Mouse (Mus musculus) limb, embryonic 13.5 days (tissue): ENCODE data around the gene Mpdz. TPM values are rescaled to one million over a fixed set of nuclear protein-coding genes. Genes with fewer than 3 reads are reported as not detected.

Source experiments
- ATAC-seq: fragments of 200-750 bp; cut with Nextera tagmentation; 2 replicates; pipeline ENCODE4 v1.8.0; 2017; ENCODE audit warnings: low read depth, moderate number of reproducible peaks, moderate TSS enrichment; ENCODE audit not compliant: low FRiP score
- H3K27ac ChIP-seq: fragments of 300-500 bp; sonication (generic); 2 replicates; pipeline ENCODE4 v1.5.1; 2015; ENCODE audit warnings: inconsistent platforms, mild to moderate bottlenecking, moderate library complexity
- H3K27me3 ChIP-seq: fragments of 300-500 bp; sonication (generic); 2 replicates; pipeline ENCODE4 v1.6.1; 2015; ENCODE audit warnings: mild to moderate bottlenecking, inconsistent platforms
- H3K36me3 ChIP-seq: fragments of 300-500 bp; sonication (generic); 2 replicates; pipeline ENCODE4 v1.6.1; 2015; ENCODE audit warnings: inconsistent platforms, mild to moderate bottlenecking, moderate library complexity
- H3K4me1 ChIP-seq: fragments of 300-500 bp; sonication (generic); 2 replicates; pipeline ENCODE4 v1.6.1; 2015; ENCODE audit warnings: inconsistent platforms
- H3K4me2 ChIP-seq: fragments of 300-500 bp; sonication (generic); replicated peaks from 2 replicates; pipeline ENCODE4 v1.6.1; 2015; ENCODE audit warnings: inconsistent platforms, mild to moderate bottlenecking, moderate library complexity
- H3K4me3 ChIP-seq: fragments of 300-500 bp; sonication (generic); 2 replicates; pipeline ENCODE4 v1.5.1; 2015; ENCODE audit warnings: moderate library complexity, mild to moderate bottlenecking, inconsistent platforms
- H3K9ac ChIP-seq: fragments of 300-500 bp; sonication (generic); 2 replicates; pipeline ENCODE4 v1.6.1; 2015; ENCODE audit warnings: mild to moderate bottlenecking, inconsistent platforms
- H3K9me3 ChIP-seq: fragments of 300-500 bp; sonication (generic); 2 replicates; pipeline ENCODE4 v1.6.1; 2016; ENCODE audit warnings: inconsistent platforms
- WGBS: fragments of 180-500 bp; shearing (Covaris S2); methylation state at CpG from one replicate; pipeline ENCODE4 v1.1.7; 2015; 5-methylcytosine and 5-hydroxymethylcytosine counted together
- polyA plus RNA-seq: library from polyadenylated mRNA; unstranded; fragments of >200 nt; fragmentation: Nextera tagmentation; extraction: Ambion mirVana; gene quantifications from 2 replicates; pipeline ENCODE4 v1.2.1, GENCODE M21; 2015

Gene Mpdz
- polyA plus RNA-seq, 1 experiment from 2014 or later, result 45.5 TPM

- no peak for ATAC-seq
- Histone ChIP-seq H3K27me3 (no peaks in the 10 kb centered on the region), H3K4me1 (peaks cover 21% of the 10 kb centered on the region), H3K4me2 (no peak overlapping the region; the same call in 1 of the 2 replicates), H3K27ac (no peak overlapping the region), H3K36me3 (no peaks in the 10 kb centered on the region), H3K4me3 (no peak overlapping the region), H3K9ac (no peak overlapping the region), H3K9me3 (no peaks in the 10 kb centered on the region)
- whole genome bisulfite sequencing, result 86% methylated on average over 5 of the region's 5 CpGs
Measured at GRCm38 (mm10) chr4:81443566-81443965, 951 bp upstream of the Mpdz start.

DNA sequence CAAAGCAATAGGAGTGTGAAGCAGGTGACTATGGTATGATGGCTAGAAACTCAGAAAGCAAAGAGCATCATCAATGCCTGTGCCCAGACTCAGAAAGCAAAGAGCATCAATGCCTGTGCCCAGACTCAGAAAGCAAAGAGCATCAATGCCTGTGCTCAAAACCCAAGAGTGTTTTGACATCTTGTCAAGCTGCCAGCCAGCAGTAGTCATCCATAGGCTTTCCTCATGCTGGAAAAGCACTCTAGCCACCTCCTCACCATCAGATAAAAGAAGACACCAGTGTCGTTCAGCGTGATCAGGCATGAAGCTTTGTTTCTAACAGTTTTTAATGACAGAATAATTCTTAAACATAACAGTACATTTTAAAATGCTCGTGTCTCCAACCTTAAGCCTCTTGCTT is 8.7 kb downstream of the Mpdz start:
- ATAC-seq, result no peak
- WGBS, result 91% methylated on average over 3 of the region's 3 CpGs

GRCm38 (mm10) chr4:81430826-81431225 is 11.8 kb downstream of the Mpdz start:
- H3K27ac ChIP-seq, result no peak overlapping the region
- H3K4me1 ChIP-seq, result peaks cover 6% of the 10 kb centered on the region; the same call in 1 of the 2 replicates
- no peak overlapping the region for H3K9ac ChIP-seq
- H3K4me3 ChIP-seq, result no peak overlapping the region
- H3K36me3 ChIP-seq, result peaks cover 12% of the 10 kb centered on the region; the same call in 1 of the 2 replicates
- no peaks in the 10 kb centered on the region for H3K9me3 ChIP-seq
- H3K27me3 ChIP-seq, result no peaks in the 10 kb centered on the region
- ATAC-seq, result no peak
- 80% methylated on average over 4 of the region's 4 CpGs for WGBS
- H3K4me2 ChIP-seq, result no peak overlapping the region

More for the DNA sequence above, 8.7 kb downstream of the Mpdz start:
- Histone ChIP-seq H3K27ac (no peak overlapping the region), H3K36me3 (0 out of 2 replicates have a peak, but pooled peaks cover 4% of the 10 kb centered on the region), H3K9ac (no peak overlapping the region), H3K4me3 (no peak overlapping the region), H3K4me2 (no peak overlapping the region), H3K27me3 (no peaks in the 10 kb centered on the region), H3K9me3 (no peaks in the 10 kb centered on the region), H3K4me1 (peaks cover 6% of the 10 kb centered on the region; the same call in 1 of the 2 replicates)

DNA sequence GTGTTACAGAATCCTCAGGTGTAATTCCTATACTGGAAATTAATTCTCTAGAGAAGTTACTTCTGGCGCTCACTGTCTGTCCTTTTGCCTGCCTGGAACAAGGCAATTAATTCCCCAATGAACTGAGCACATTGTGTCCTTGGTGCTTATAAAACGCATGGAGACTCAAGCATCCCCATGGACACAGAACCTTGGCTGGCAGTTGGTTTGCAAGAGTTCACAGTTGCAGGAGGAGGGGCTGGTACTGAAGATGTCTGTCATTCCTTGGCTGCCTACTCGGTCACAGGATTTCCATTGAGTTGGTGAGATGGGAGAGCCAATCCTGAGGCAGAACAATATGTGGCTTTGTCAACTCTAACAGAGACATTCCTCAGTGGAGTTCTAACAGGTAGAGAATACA is 12.5 kb downstream of the Mpdz start:
- Histone ChIP-seq H3K27me3 (no peaks in the 10 kb centered on the region), H3K36me3 (peaks cover 12% of the 10 kb centered on the region; the same call in 1 of the 2 replicates), H3K9ac (no peak overlapping the region), H3K4me1 (peaks cover 6% of the 10 kb centered on the region; the same call in 1 of the 2 replicates), H3K4me3 (no peak overlapping the region), H3K9me3 (no peaks in the 10 kb centered on the region), H3K27ac (peak overlapping the region; percentile 28; the same call in 1 of the 2 replicates), H3K4me2 (no peak overlapping the region)
- ATAC-seq, result no peak
- 70% methylated on average over 3 of the region's 3 CpGs for WGBS

GRCm38 (mm10) chr4:81429670-81430069 is 12.9 kb downstream of the Mpdz start:
- 74% methylated on average over 2 of the region's 2 CpGs for WGBS
- no peaks in the 10 kb centered on the region for H3K27me3 ChIP-seq
- no peak for ATAC-seq
- H3K4me3 ChIP-seq, result no peak overlapping the region
- peak overlapping the region; percentile 28; the same call in 1 of the 2 replicates for H3K27ac ChIP-seq
- peaks cover 6% of the 10 kb centered on the region; the same call in 1 of the 2 replicates for H3K4me1 ChIP-seq
- H3K9me3 ChIP-seq, result no peaks in the 10 kb centered on the region
- no peak overlapping the region for H3K9ac ChIP-seq
- H3K36me3 ChIP-seq, result peaks cover 12% of the 10 kb centered on the region; the same call in 1 of the 2 replicates
- H3K4me2 ChIP-seq, result no peak overlapping the region

DNA sequence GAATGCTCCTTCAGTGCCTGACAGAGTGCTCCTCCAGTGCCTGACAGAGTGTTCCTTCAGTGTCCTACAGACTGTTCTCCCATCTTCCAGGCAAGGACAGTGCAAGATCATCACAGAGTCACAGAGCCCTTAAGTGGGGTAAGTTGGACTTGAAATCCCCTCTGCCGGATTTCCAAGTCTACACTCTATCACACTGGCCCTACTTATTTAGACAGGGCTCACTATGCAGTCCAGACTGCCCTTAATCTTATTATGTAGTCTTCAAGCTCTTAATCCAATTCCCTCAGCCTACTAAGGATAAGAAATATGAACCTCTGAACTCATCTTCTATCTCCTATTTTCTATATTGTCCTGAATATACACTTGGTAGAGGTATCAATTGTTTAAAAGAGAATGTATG is 19.1 kb downstream of the Mpdz start:
- no peak for ATAC-seq
- Histone ChIP-seq H3K4me3 (no peak overlapping the region), H3K27me3 (no peaks in the 10 kb centered on the region), H3K36me3 (peaks cover 11% of the 10 kb centered on the region; the same call in 1 of the 2 replicates), H3K4me1 (no peaks in the 10 kb centered on the region), H3K9me3 (no peaks in the 10 kb centered on the region), H3K27ac (no peak overlapping the region), H3K9ac (no peak overlapping the region), H3K4me2 (no peak overlapping the region)
- 91% methylated on average over 1 of the region's 1 CpGs for WGBS

DNA sequence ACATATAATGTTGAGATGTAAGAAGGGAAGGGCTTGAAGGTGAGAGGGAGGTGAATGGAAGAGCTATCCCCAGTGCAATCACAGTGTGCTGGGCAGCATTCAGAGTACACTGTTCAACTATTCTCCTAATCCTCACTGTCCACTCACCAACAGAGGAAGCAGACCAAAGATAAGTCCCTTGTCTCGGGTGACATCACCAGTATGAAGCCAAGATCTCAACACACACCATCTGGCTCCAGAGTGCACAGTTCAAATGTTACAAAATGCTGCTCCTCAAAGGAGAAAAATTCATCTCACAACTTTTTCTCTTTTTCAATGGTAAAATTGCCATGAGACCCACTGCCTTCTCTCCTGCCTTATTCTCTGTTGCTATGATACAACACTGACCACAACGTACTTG is 21.0 kb downstream of the Mpdz start:
- no peak for ATAC-seq
- Histone ChIP-seq H3K4me1 (0 out of 2 replicates have a peak, but pooled peaks cover 3% of the 10 kb centered on the region), H3K4me2 (no peak overlapping the region), H3K36me3 (peaks cover 13% of the 10 kb centered on the region; the same call in 1 of the 2 replicates), H3K27me3 (no peaks in the 10 kb centered on the region), H3K27ac (no peak overlapping the region), H3K4me3 (no peak overlapping the region), H3K9me3 (no peaks in the 10 kb centered on the region), H3K9ac (no peak overlapping the region)
- 84% methylated on average over 2 of the region's 2 CpGs for WGBS

GRCm38 (mm10) chr4:81415324-81416026 is 27.1 kb downstream of the Mpdz start:
- no peak overlapping the region for H3K9ac ChIP-seq
- H3K27ac ChIP-seq, result no peak overlapping the region
- H3K4me3 ChIP-seq, result no peak overlapping the region
- no peaks in the 10 kb centered on the region for H3K27me3 ChIP-seq
- no peaks in the 10 kb centered on the region for H3K9me3 ChIP-seq
- no peak overlapping the region for H3K4me2 ChIP-seq
- ATAC-seq, result no peak
- H3K36me3 ChIP-seq, result peaks cover 24% of the 10 kb centered on the region
- H3K4me1 ChIP-seq, result 0 out of 2 replicates have a peak, but pooled peaks cover 5% of the 10 kb centered on the region
- WGBS, result 84% methylated on average over 10 of the region's 10 CpGs

DNA sequence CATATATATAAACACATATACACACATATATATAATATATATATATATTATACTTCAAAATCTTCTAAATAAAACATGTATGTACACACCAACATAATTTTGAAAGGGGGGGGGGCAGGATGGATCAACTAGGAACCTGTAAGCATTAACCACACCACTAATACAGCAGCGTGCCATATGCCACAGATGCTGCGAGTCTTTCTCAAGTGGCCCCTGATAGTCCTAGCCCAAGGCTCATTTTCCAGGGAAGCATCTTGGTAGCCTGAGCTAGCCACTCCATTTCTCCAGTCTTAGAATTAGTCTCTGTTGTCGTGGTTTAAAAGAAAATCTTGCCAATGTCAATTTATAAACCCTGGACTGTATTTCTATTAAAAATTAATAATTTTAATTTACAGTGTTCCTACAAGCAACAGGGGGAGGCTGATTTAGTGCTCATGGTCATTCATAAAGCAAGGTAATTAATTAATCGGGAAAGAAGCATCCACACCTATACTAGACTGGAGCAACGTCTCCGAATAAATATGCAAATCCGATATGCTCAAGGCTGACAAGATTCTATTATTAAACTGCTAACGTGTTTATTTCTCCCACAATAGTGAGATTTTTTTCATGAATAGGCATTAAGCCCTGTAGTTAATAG is 27.8 kb downstream of the Mpdz start:
- no peak for ATAC-seq
- peaks cover 24% of the 10 kb centered on the region for H3K36me3 ChIP-seq
- H3K27ac ChIP-seq, result no peak overlapping the region
- H3K9ac ChIP-seq, result no peak overlapping the region
- 90% methylated on average over 8 of the region's 8 CpGs for WGBS
- no peak overlapping the region for H3K4me3 ChIP-seq
- H3K9me3 ChIP-seq, result no peaks in the 10 kb centered on the region
- H3K4me1 ChIP-seq, result 0 out of 2 replicates have a peak, but pooled peaks cover 5% of the 10 kb centered on the region
- no peaks in the 10 kb centered on the region for H3K27me3 ChIP-seq
- no peak overlapping the region for H3K4me2 ChIP-seq

- no peak for ATAC-seq
- WGBS, result 78% methylated on average over 6 of the region's 6 CpGs
- Histone ChIP-seq H3K4me3 (no peak overlapping the region), H3K4me2 (no peak overlapping the region), H3K36me3 (peaks cover 12% of the 10 kb centered on the region), H3K27me3 (no peaks in the 10 kb centered on the region), H3K9me3 (no peaks in the 10 kb centered on the region), H3K27ac (no peak overlapping the region), H3K9ac (no peak overlapping the region), H3K4me1 (no peaks in the 10 kb centered on the region)
Measured at GRCm38 (mm10) chr4:81396883-81397282, 45.7 kb downstream of the Mpdz start.

DNA sequence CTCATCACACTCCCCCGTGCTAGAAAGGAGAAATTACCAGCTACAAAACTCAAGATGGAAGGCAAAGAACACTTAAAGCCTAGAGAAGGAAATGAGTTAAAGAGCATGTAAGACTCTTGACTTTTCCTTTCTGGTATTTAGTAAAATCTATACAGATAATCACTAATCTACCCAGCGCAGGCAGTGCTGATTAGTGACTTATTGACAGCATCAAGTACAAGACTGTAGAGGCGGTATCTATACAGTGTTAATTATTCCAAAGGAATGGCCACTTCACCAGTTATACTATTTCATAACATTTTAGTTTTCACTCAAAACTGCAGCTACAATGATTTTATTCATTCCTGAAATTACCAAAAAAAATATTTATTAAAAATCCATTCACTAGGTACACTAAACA is 49.7 kb downstream of the Mpdz start:
- 91% methylated on average over 3 of the region's 3 CpGs for WGBS
- no peak overlapping the region for H3K27ac ChIP-seq

GRCm38 (mm10) chr4:81389263-81389662 is 53.4 kb downstream of the Mpdz start:
- no peak overlapping the region for H3K9ac ChIP-seq
- no peaks in the 10 kb centered on the region for H3K27me3 ChIP-seq
- no peak overlapping the region for H3K4me2 ChIP-seq
- ATAC-seq, result no peak
- H3K27ac ChIP-seq, result no peak overlapping the region
- peaks cover 5% of the 10 kb centered on the region; the same call in 1 of the 2 replicates for H3K4me1 ChIP-seq
- H3K9me3 ChIP-seq, result no peaks in the 10 kb centered on the region
- H3K4me3 ChIP-seq, result no peak overlapping the region
- H3K36me3 ChIP-seq, result peaks cover 8% of the 10 kb centered on the region

More for the DNA sequence above, 49.7 kb downstream of the Mpdz start:
- Histone ChIP-seq H3K4me3 (no peak overlapping the region), H3K27me3 (no peaks in the 10 kb centered on the region), H3K36me3 (peaks cover 12% of the 10 kb centered on the region), H3K9ac (no peak overlapping the region), H3K4me2 (no peak overlapping the region), H3K4me1 (peaks cover 5% of the 10 kb centered on the region; the same call in 1 of the 2 replicates), H3K9me3 (no peaks in the 10 kb centered on the region)
- ATAC-seq, result no peak
